Mouse (Mus musculus) embryo, embryonic 9.5 days (tissue): Measurements from ENCODE around the gene Rasgef1c.

ENCODE experiments used
- DNase-seq: peaks from one replicate; pipeline ENCODE4 v3.0.0-alpha.2; 2017; ENCODE audit errors: extremely low spot score

Gene Rasgef1c

DNA sequence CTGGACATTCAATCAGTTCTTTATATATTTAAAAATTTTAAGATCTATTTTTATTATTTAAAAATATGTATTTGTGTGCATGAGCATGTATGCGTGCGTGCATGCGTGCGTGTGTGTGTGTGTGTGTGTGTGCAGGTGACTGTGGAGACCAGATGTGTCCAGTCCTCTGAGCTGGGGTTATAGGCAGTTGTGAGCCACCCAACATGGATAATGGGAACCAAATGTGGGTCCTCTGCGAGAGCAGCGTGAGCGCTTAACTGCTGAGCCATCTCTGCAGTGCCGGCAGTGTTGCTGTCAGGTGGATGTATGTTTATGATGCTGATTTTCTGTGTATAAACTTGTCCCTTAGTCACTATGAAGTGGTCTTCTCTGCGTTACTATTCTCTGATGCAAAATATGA, 21.9 kb downstream of the Rasgef1c start:
- no peak for DNase-seq

GRCm38 (mm10) chr11:49926183-49926582, 24.5 kb downstream of the Rasgef1c start:
- no peak for DNase-seq

GRCm38 (mm10) chr11:49927169-49927568, 25.5 kb downstream of the Rasgef1c start:
- no peak for DNase-seq

GRCm38 (mm10) chr11:49927670-49928069, 26.0 kb downstream of the Rasgef1c start:
- DNase-seq, result no peak

GRCm38 (mm10) chr11:49931037-49931625, 29.5 kb downstream of the Rasgef1c start:
- DNase-seq, result no peak

GRCm38 (mm10) chr11:49931853-49932252, 30.2 kb downstream of the Rasgef1c start:
- peak; percentile 68 for DNase-seq

GRCm38 (mm10) chr11:49933811-49934210, 32.2 kb downstream of the Rasgef1c start:
- no peak for DNase-seq

- DNase-seq, result no peak
Measured at GRCm38 (mm10) chr11:49934322-49934721, 32.7 kb downstream of the Rasgef1c start.

GRCm38 (mm10) chr11:49936458-49936857, 34.8 kb downstream of the Rasgef1c start:
- DNase-seq, result no peak

GRCm38 (mm10) chr11:49937779-49938178, 36.1 kb downstream of the Rasgef1c start:
- DNase-seq, result no peak

DNA sequence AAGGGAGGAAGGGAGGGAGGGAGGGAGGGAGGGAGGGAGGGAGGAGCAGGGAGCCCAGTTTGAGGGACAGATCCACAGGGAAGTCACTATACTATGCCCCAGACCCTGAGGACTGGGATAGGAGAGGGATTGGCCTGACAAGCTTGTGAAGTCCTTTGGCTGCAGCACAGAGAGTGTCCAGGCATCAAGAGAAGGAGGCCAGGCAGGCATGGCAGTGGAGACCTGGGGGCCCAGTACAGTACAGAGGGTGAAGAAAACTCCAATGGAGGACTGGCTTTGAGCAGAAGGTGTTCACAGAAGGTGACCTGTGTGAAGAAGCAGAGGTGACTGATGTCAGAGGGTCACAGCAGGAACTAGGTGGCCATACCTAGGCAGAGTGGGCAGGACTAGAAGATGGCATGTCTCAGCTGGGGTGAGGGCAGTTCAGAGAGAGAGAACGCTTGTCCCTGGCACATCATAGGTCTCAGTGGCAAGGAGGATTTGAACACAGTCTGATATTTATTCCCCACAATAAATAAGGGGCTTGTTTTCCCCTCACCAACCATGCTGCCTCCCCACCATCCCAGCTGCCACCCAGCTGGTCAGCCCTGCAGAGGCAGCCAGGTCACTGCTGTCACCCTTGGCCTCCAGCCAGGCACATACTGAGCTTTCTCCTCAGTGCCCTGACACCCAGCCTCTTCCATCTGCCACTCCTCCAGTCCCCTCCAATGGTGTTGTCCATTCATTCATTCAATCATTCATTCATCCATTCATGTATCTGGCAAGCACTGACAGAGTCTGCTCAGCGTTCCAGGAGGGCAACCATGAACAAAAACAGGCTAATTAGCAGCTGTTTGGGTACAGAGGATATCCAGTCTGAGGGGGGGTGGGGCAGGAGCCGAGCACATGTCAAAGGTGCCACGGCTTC, 36.9 kb downstream of the Rasgef1c start:
- no peak for DNase-seq

DNA sequence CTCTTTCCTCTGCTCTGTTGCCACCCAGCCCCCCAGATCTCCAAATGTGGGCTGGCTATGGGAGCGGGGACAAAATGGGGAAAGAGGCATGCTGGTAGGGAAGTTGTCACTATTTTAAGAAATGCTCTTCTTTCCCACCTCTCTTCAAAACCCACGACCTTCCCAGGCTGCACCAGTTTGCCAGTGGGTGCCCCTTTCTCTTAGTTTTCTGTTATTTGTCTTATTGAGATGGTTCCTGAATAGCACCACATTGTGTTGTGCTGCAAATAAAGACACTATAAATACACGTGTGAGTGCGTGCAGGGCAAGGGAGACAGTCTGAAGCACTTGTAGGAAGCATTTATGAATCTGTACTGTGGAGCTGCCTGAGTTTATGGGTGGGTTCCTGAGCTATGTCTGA, 41.2 kb downstream of the Rasgef1c start:
- DNase-seq, result no peak

DNA sequence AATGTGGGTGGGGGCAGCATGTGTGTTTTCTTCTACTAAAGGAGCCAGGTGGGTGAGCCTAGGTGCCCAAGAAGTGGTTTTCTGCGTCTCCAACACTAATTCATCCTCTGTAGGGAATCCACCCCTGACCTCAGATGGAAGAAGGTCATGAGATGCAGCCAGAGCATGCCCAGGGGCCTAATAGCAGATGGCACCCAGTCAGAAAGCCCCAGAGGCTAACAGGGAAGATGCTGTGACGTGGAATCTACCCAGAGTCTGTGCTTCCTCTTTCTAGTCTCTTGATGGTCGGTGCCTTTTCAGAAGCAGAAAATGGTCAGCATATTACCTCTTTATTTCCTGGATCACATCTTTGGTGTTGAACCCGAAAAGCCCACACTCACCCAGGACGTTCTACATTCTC, 42.3 kb downstream of the Rasgef1c start:
- no peak for DNase-seq

DNA sequence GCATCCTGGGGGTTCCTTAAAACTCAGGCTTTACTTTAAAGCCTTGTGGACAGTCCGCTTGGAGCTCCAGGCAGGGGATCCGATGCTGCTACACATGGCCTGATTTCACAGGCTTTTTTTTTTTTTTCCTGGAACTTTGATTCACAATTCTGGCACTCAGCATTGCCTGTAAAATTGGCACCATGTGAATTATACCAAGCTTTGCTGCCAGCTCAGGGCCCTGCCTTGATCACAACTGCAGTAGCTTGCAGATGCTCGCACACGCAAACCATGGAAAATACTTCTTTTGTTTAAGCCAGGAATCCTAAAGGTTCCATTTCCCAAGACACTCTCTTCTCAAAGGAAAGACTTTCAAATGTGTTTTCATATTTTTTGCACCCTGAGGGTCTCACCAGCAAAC, 44.1 kb downstream of the Rasgef1c start:
- DNase-seq, result no peak

GRCm38 (mm10) chr11:49949839-49950238, 48.2 kb downstream of the Rasgef1c start:
- DNase-seq, result no peak

- no peak for DNase-seq
Measured at GRCm38 (mm10) chr11:49953616-49954015, 52.0 kb downstream of the Rasgef1c start.

GRCm38 (mm10) chr11:49955577-49956261, 54.1 kb downstream of the Rasgef1c start:
- peak; percentile 69 for DNase-seq

- no peak for DNase-seq
Measured at GRCm38 (mm10) chr11:49958017-49958416, 56.4 kb downstream of the Rasgef1c start.

DNA sequence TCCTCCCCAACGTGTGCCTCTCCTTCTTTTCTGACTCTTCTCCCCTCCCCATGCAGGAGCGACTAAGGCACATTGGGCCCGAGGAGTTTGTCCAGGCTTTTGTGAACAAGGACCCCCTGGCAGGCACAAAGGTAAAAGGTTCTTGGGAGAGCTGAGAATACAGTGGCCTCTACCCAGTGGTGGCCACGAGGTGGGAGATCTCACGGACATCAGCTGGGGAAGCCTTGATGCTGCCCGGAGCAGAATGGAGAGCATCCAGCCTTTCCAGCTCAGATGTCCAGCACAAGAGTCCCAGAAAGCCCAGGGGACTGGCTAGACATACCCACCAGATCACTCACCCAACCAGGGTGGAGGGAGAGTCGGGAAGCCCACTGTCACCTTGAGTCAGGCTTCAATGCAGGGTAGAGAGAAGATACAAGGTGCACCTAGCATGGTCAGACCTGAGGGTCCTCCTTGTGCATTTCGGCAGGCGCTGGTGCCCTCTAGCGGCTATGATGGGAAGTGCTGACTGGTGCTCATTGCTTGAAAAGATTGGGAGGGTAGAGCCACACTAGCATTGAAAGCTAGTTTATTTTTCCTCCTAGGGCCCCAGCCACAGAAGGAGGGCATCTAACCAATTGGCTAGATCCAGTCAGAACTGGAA, 59.6 kb downstream of the Rasgef1c start:
- DNase-seq, result peak; percentile 79

- DNase-seq, result no peak
Measured at GRCm38 (mm10) chr11:49965320-49965719, 63.7 kb downstream of the Rasgef1c start.

DNA sequence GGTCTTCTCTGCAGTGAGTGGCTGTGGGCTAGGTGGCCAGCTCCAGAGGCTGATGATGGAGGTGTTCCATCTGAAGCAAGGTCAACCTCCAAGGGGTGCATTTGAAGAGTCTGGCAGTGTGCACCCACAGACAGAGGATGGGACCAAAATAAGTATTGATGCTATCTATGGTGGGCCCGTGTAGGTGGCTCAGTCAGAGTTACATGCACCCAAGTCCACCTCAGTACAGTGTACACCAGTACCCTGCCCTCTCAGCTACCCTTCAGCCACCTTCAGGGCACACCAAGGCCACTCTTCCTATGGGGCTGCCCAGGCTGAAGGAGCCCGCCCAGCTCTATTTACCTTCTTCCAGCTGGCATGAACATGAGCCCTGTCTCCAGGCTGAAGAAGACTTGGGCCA, 68.1 kb downstream of the Rasgef1c start:
- no peak for DNase-seq
